Mouse (Mus musculus): ENCODE data around the gene Dlgap1. TPM values are rescaled to one million over a fixed set of nuclear protein-coding genes. Genes with fewer than 3 reads are reported as not detected.

Gene Dlgap1
- polyA plus RNA-seq, 1 experiment from 2014 or later = 3.8 TPM

DNA sequence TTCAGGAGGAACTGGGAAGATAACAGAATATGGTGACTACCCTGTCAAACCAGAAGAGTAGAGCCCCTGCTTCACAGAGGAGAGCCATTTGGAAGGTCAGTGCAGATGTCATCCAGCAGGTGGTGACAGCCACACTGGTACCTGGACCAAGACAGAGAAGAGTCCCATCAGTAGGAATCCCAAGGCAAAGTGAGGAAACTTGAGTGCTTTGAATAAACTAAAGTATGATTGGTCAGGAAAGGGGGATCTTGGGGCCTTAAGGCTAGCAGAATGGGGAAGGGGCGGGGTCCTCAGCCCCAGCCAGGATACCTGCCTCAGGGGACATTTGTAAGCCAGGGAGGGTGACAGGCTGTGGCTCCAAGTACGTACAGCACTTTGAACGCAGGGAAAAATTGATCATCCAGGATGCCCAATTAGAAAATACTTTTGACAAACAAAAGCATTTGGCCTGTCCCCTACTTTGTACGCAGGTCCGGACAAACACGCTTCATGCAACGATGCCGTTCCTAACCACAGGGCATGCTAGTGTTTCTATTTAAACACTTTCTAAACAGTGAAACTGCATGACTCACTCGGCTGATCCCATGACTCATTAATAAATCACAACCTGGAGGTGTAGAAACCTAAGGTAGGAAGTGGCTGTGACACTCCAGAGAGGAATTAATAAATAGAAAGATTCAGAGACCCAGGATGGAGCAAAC, 777.7 kb downstream of the Dlgap1 start:
- Histone ChIP-seq H3K4me2 (replicated peaks; ENCODE audit: low read depth, low read length) (0 out of 2 replicates have a peak overlapping the region, but pooled peaks have one; percentile 8), H3K9ac (ENCODE audit: low read depth, low read length) (no peak overlapping the region), H3K4me1 (ENCODE audit: control insufficient read depth, insufficient read depth, low read length) (peaks cover 33% of the 10 kb centered on the region), H3K36me3 (ENCODE audit: control insufficient read depth, insufficient read depth, low read length) (no peaks in the 10 kb centered on the region), H3K4me3 (ENCODE audit: low read length) (no peak overlapping the region), H3K27ac (ENCODE audit: low read depth, low read length) (no peak overlapping the region), H3K9me3 (ENCODE audit: control insufficient read depth, low read length) (no peaks in the 10 kb centered on the region), H3K27me3 (ENCODE audit: control insufficient read depth, insufficient read depth, low read length) (no peaks in the 10 kb centered on the region)
- 0 out of 2 replicates have a peak, but pooled peaks have one; percentile 12 for ATAC-seq (ENCODE audit: low FRiP score, low TSS enrichment)
- WGBS = 19% methylated on average over 9 of the region's 9 CpGs

- 1% methylated on average over 23 of the region's 23 CpGs for WGBS
- no peak for ATAC-seq (ENCODE audit: low FRiP score, low TSS enrichment)
- no peaks in the 10 kb centered on the region for H3K36me3 ChIP-seq (ENCODE audit: control insufficient read depth, insufficient read depth, low read length)
- H3K27ac ChIP-seq (ENCODE audit: low read depth, low read length) = peak overlapping the region; percentile 87
- peak overlapping the region; percentile 43 for H3K9ac ChIP-seq (ENCODE audit: low read depth, low read length)
- H3K9me3 ChIP-seq (ENCODE audit: control insufficient read depth, low read length) = no peaks in the 10 kb centered on the region
- H3K27me3 ChIP-seq (ENCODE audit: control insufficient read depth, insufficient read depth, low read length) = no peaks in the 10 kb centered on the region
- H3K4me1 ChIP-seq (ENCODE audit: control insufficient read depth, insufficient read depth, low read length) = peaks cover 35% of the 10 kb centered on the region
- peak overlapping the region; percentile 21 for H3K4me3 ChIP-seq (ENCODE audit: low read length)
- H3K4me2 ChIP-seq (replicated peaks; ENCODE audit: low read depth, low read length) = peak overlapping the region; percentile 58
Measured at GRCm38 (mm10) chr17:70747731-70748475, 779.0 kb downstream of the Dlgap1 start.

- peak overlapping the region; percentile 58 for H3K4me2 ChIP-seq (replicated peaks; ENCODE audit: low read depth, low read length)
- H3K27me3 ChIP-seq (ENCODE audit: control insufficient read depth, insufficient read depth, low read length) = no peaks in the 10 kb centered on the region
- H3K4me1 ChIP-seq (ENCODE audit: control insufficient read depth, insufficient read depth, low read length) = peaks cover 38% of the 10 kb centered on the region
- H3K36me3 ChIP-seq (ENCODE audit: control insufficient read depth, insufficient read depth, low read length) = no peaks in the 10 kb centered on the region
- WGBS = 8% methylated on average over 10 of the region's 10 CpGs
- no peaks in the 10 kb centered on the region for H3K9me3 ChIP-seq (ENCODE audit: control insufficient read depth, low read length)
- peak overlapping the region; percentile 43 for H3K9ac ChIP-seq (ENCODE audit: low read depth, low read length)
- peak overlapping the region; percentile 21 for H3K4me3 ChIP-seq (ENCODE audit: low read length)
- no peak for ATAC-seq (ENCODE audit: low FRiP score, low TSS enrichment)
- peak overlapping the region; percentile 87 for H3K27ac ChIP-seq (ENCODE audit: low read depth, low read length)
Measured at GRCm38 (mm10) chr17:70748476-70748830, 779.6 kb downstream of the Dlgap1 start.

- no peak overlapping the region; the same call in 1 of the 2 replicates for H3K4me2 ChIP-seq (replicated peaks; ENCODE audit: low read depth, low read length)
- H3K36me3 ChIP-seq (ENCODE audit: control insufficient read depth, insufficient read depth, low read length) = no peaks in the 10 kb centered on the region
- no peak for ATAC-seq (ENCODE audit: low FRiP score, low TSS enrichment)
- peaks cover 43% of the 10 kb centered on the region for H3K4me1 ChIP-seq (ENCODE audit: control insufficient read depth, insufficient read depth, low read length)
- no peak overlapping the region for H3K9ac ChIP-seq (ENCODE audit: low read depth, low read length)
- 33% methylated on average over 7 of the region's 7 CpGs for WGBS
- H3K4me3 ChIP-seq (ENCODE audit: low read length) = no peak overlapping the region
- H3K27me3 ChIP-seq (ENCODE audit: control insufficient read depth, insufficient read depth, low read length) = no peaks in the 10 kb centered on the region
- H3K9me3 ChIP-seq (ENCODE audit: control insufficient read depth, low read length) = no peaks in the 10 kb centered on the region
- peak overlapping the region; percentile 87; the same call in 1 of the 2 replicates for H3K27ac ChIP-seq (ENCODE audit: low read depth, low read length)
Measured at GRCm38 (mm10) chr17:70748964-70749650, 780.2 kb downstream of the Dlgap1 start.

- H3K27ac ChIP-seq (ENCODE audit: low read depth, low read length) = peak overlapping the region; percentile 92
- peaks cover 47% of the 10 kb centered on the region for H3K4me1 ChIP-seq (ENCODE audit: control insufficient read depth, insufficient read depth, low read length)
- ATAC-seq (ENCODE audit: low FRiP score, low TSS enrichment) = no peak
- H3K4me2 ChIP-seq (replicated peaks; ENCODE audit: low read depth, low read length) = peak overlapping the region; percentile 53
- 38% methylated on average over 17 of the region's 17 CpGs for WGBS
- no peaks in the 10 kb centered on the region for H3K27me3 ChIP-seq (ENCODE audit: control insufficient read depth, insufficient read depth, low read length)
- H3K4me3 ChIP-seq (ENCODE audit: low read length) = peak overlapping the region; percentile 43
- H3K9ac ChIP-seq (ENCODE audit: low read depth, low read length) = peak overlapping the region; percentile 63
- no peaks in the 10 kb centered on the region for H3K9me3 ChIP-seq (ENCODE audit: control insufficient read depth, low read length)
- H3K36me3 ChIP-seq (ENCODE audit: control insufficient read depth, insufficient read depth, low read length) = no peaks in the 10 kb centered on the region
Measured at GRCm38 (mm10) chr17:70750236-70751160, 781.6 kb downstream of the Dlgap1 start.

- Histone ChIP-seq H3K9me3 (ENCODE audit: control insufficient read depth, low read length) (no peaks in the 10 kb centered on the region), H3K27ac (ENCODE audit: low read depth, low read length) (peak overlapping the region; percentile 92), H3K27me3 (ENCODE audit: control insufficient read depth, insufficient read depth, low read length) (no peaks in the 10 kb centered on the region), H3K4me2 (replicated peaks; ENCODE audit: low read depth, low read length) (peak overlapping the region; percentile 53), H3K4me1 (ENCODE audit: control insufficient read depth, insufficient read depth, low read length) (peaks cover 52% of the 10 kb centered on the region), H3K36me3 (ENCODE audit: control insufficient read depth, insufficient read depth, low read length) (no peaks in the 10 kb centered on the region), H3K9ac (ENCODE audit: low read depth, low read length) (peak overlapping the region; percentile 63), H3K4me3 (ENCODE audit: low read length) (peak overlapping the region; percentile 43)
- ATAC-seq (ENCODE audit: low FRiP score, low TSS enrichment) = peak; percentile 34
- WGBS = 3% methylated on average over 19 of the region's 19 CpGs
Measured at GRCm38 (mm10) chr17:70751161-70751651, 782.3 kb downstream of the Dlgap1 start.

DNA sequence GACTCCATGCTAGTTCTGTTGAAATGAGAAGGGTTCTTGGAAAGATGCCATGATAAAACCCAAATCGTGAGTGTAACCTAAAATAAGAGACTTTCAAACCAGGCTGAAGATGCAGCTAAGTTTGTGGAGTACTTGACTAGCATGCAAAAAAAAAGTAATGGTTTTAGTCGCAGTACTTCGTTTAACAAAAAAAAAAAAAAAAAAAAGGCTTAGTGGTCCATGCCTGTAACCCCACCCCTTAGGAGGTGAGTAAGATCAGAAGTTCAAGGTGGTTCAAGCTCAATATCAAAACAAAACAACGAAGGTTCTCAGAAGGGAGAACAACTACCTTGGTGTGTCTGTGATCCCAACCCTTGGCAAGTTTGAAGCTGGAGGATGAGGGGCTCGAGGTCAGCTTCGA, 782.8 kb downstream of the Dlgap1 start:
- H3K4me2 ChIP-seq (replicated peaks; ENCODE audit: low read depth, low read length) = peak overlapping the region; percentile 53
- H3K4me1 ChIP-seq (ENCODE audit: control insufficient read depth, insufficient read depth, low read length) = peaks cover 48% of the 10 kb centered on the region
- H3K27me3 ChIP-seq (ENCODE audit: control insufficient read depth, insufficient read depth, low read length) = no peaks in the 10 kb centered on the region
- H3K9ac ChIP-seq (ENCODE audit: low read depth, low read length) = peak overlapping the region; percentile 63; the same call in 1 of the 2 replicates
- 52% methylated on average over 6 of the region's 6 CpGs for WGBS
- H3K36me3 ChIP-seq (ENCODE audit: control insufficient read depth, insufficient read depth, low read length) = no peaks in the 10 kb centered on the region
- H3K4me3 ChIP-seq (ENCODE audit: low read length) = peak overlapping the region; percentile 43
- ATAC-seq (ENCODE audit: low FRiP score, low TSS enrichment) = no peak
- no peaks in the 10 kb centered on the region for H3K9me3 ChIP-seq (ENCODE audit: control insufficient read depth, low read length)
- peak overlapping the region; percentile 92 for H3K27ac ChIP-seq (ENCODE audit: low read depth, low read length)

- H3K4me2 ChIP-seq (replicated peaks; ENCODE audit: low read depth, low read length) = no peak overlapping the region
- WGBS = 34% methylated on average over 13 of the region's 13 CpGs
- H3K36me3 ChIP-seq (ENCODE audit: control insufficient read depth, insufficient read depth, low read length) = no peaks in the 10 kb centered on the region
- H3K27me3 ChIP-seq (ENCODE audit: control insufficient read depth, insufficient read depth, low read length) = no peaks in the 10 kb centered on the region
- no peaks in the 10 kb centered on the region for H3K9me3 ChIP-seq (ENCODE audit: control insufficient read depth, low read length)
- ATAC-seq (ENCODE audit: low FRiP score, low TSS enrichment) = no peak
- peak overlapping the region; percentile 59; the same call in 1 of the 2 replicates for H3K27ac ChIP-seq (ENCODE audit: low read depth, low read length)
- H3K9ac ChIP-seq (ENCODE audit: low read depth, low read length) = no peak overlapping the region
- H3K4me1 ChIP-seq (ENCODE audit: control insufficient read depth, insufficient read depth, low read length) = peaks cover 31% of the 10 kb centered on the region
- H3K4me3 ChIP-seq (ENCODE audit: low read length) = no peak overlapping the region
Measured at GRCm38 (mm10) chr17:70753444-70754032, 784.7 kb downstream of the Dlgap1 start.

Data from kidney, embryonic 14.5 days (tissue).